Mouse (Mus musculus) forebrain, embryonic 10.5 days (tissue): ENCODE measurements around the gene Ubr4. TPM values are rescaled to one million over a fixed set of nuclear protein-coding genes. Genes with fewer than 3 reads are reported as not detected.

Experiments used
- DNase-seq: peaks from one replicate; pipeline ENCODE4 v3.0.0-alpha.2; 2017; ENCODE audit warnings: low spot score; ENCODE audit errors: extremely low spot score
- H3K27ac ChIP-seq: fragments of 300-500 bp; sonication (generic); 2 replicates; pipeline ENCODE4 v1.5.1; 2016; ENCODE audit warnings: mild to moderate bottlenecking
- H3K27me3 ChIP-seq: fragments of 300-500 bp; sonication (generic); 2 replicates; pipeline ENCODE4 v1.6.1; 2016; ENCODE audit warnings: mild to moderate bottlenecking; ENCODE audit not compliant: poor library complexity, severe bottlenecking
- H3K36me3 ChIP-seq: fragments of 300-500 bp; sonication (generic); replicated peaks from 2 replicates; pipeline ENCODE4 v1.6.1; 2016; ENCODE audit warnings: mild to moderate bottlenecking, moderate library complexity
- H3K4me1 ChIP-seq: fragments of 300-500 bp; sonication (generic); 2 replicates; pipeline ENCODE4 v1.6.1; 2016
- H3K4me3 ChIP-seq: fragments of 300-500 bp; sonication (generic); 2 replicates; pipeline ENCODE4 v1.5.1; 2016; ENCODE audit warnings: mild to moderate bottlenecking, moderate library complexity
- H3K9me3 ChIP-seq: fragments of 300-500 bp; sonication (generic); 2 replicates; pipeline ENCODE4 v1.6.1; 2016; ENCODE audit warnings: mild to moderate bottlenecking, moderate library complexity
- WGBS: fragments of 180-500 bp; shearing (Covaris S2); methylation state at CpG from one replicate; pipeline ENCODE4 v1.1.7; 2016; 5-methylcytosine and 5-hydroxymethylcytosine counted together
- polyA plus RNA-seq: library from polyadenylated mRNA; unstranded; fragments of >200 nt; fragmentation: Nextera tagmentation; extraction: Ambion mirVana; gene quantifications from 2 replicates; pipeline ENCODE4 v1.2.1, GENCODE M21; 2016

Ubr4 gene
- polyA plus RNA-seq, 1 experiment from 2014 or later, result 63.4 TPM

GRCm38 (mm10) chr4:139446731-139447675 is 94.6 kb downstream of the Ubr4 start:
- WGBS, result 95% methylated on average over 11 of the region's 11 CpGs
- no peak for DNase-seq
- H3K36me3 ChIP-seq, result peaks cover 99% of the 10 kb centered on the region
- no peaks in the 10 kb centered on the region for H3K9me3 ChIP-seq
- no peak overlapping the region for H3K27ac ChIP-seq
- no peak overlapping the region for H3K4me3 ChIP-seq
- no peaks in the 10 kb centered on the region for H3K27me3 ChIP-seq
- no peaks in the 10 kb centered on the region for H3K4me1 ChIP-seq

- H3K4me3 ChIP-seq, result no peak overlapping the region
- DNase-seq, result no peak
- no peaks in the 10 kb centered on the region for H3K27me3 ChIP-seq
- 91% methylated on average over 8 of the region's 8 CpGs for WGBS
- H3K36me3 ChIP-seq, result peaks cover 100% of the 10 kb centered on the region
- no peak overlapping the region for H3K27ac ChIP-seq
- no peaks in the 10 kb centered on the region for H3K9me3 ChIP-seq
- H3K4me1 ChIP-seq, result no peaks in the 10 kb centered on the region
These were observed 100.7 kb downstream of the Ubr4 start for GRCm38 (mm10) chr4:139452944-139453700.

GRCm38 (mm10) chr4:139454339-139454738 is 101.9 kb downstream of the Ubr4 start:
- Histone ChIP-seq H3K27me3 (no peaks in the 10 kb centered on the region), H3K9me3 (no peaks in the 10 kb centered on the region), H3K36me3 (peaks cover 100% of the 10 kb centered on the region), H3K4me1 (no peaks in the 10 kb centered on the region), H3K27ac (no peak overlapping the region), H3K4me3 (no peak overlapping the region)
- whole genome bisulfite sequencing, result 95% methylated on average over 6 of the region's 6 CpGs
- DNase-seq, result no peak

GRCm38 (mm10) chr4:139459970-139460369 is 107.6 kb downstream of the Ubr4 start:
- Histone ChIP-seq H3K9me3 (no peaks in the 10 kb centered on the region), H3K4me3 (no peak overlapping the region), H3K27ac (no peak overlapping the region), H3K27me3 (no peaks in the 10 kb centered on the region), H3K4me1 (no peaks in the 10 kb centered on the region), H3K36me3 (peaks cover 100% of the 10 kb centered on the region)
- WGBS, result 91% methylated on average over 15 of the region's 15 CpGs
- DNase-seq, result no peak

- no peak for DNase-seq
- Histone ChIP-seq H3K4me1 (no peaks in the 10 kb centered on the region), H3K36me3 (peaks cover 100% of the 10 kb centered on the region), H3K27me3 (no peaks in the 10 kb centered on the region), H3K9me3 (no peaks in the 10 kb centered on the region), H3K27ac (no peak overlapping the region), H3K4me3 (no peak overlapping the region)
- 95% methylated on average over 12 of the region's 12 CpGs for WGBS
These were observed 111.8 kb downstream of the Ubr4 start for GRCm38 (mm10) chr4:139464163-139464562.

GRCm38 (mm10) chr4:139466541-139466940 is 114.1 kb downstream of the Ubr4 start:
- no peak for DNase-seq
- no peaks in the 10 kb centered on the region for H3K27me3 ChIP-seq
- 96% methylated on average over 6 of the region's 6 CpGs for WGBS
- H3K36me3 ChIP-seq, result peaks cover 100% of the 10 kb centered on the region
- no peaks in the 10 kb centered on the region for H3K9me3 ChIP-seq
- H3K27ac ChIP-seq, result no peak overlapping the region
- no peak overlapping the region for H3K4me3 ChIP-seq
- H3K4me1 ChIP-seq, result no peaks in the 10 kb centered on the region

GRCm38 (mm10) chr4:139470198-139470597 is 117.8 kb downstream of the Ubr4 start:
- H3K9me3 ChIP-seq, result no peaks in the 10 kb centered on the region
- H3K27me3 ChIP-seq, result no peaks in the 10 kb centered on the region
- 53% methylated on average over 7 of the region's 7 CpGs for WGBS
- H3K36me3 ChIP-seq, result peaks cover 100% of the 10 kb centered on the region
- H3K27ac ChIP-seq, result no peak overlapping the region
- peak; percentile 70 for DNase-seq
- no peaks in the 10 kb centered on the region for H3K4me1 ChIP-seq
- no peak overlapping the region for H3K4me3 ChIP-seq

- Histone ChIP-seq H3K36me3 (peaks cover 100% of the 10 kb centered on the region), H3K4me3 (no peak overlapping the region), H3K27ac (no peak overlapping the region), H3K9me3 (no peaks in the 10 kb centered on the region), H3K4me1 (no peaks in the 10 kb centered on the region), H3K27me3 (no peaks in the 10 kb centered on the region)
- WGBS, result 94% methylated on average over 16 of the region's 16 CpGs
- DNase-seq, result no peak
These were observed 124.5 kb downstream of the Ubr4 start for GRCm38 (mm10) chr4:139476663-139477625.

- no peaks in the 10 kb centered on the region for H3K4me1 ChIP-seq
- no peak for DNase-seq
- H3K36me3 ChIP-seq, result peaks cover 100% of the 10 kb centered on the region
- H3K4me3 ChIP-seq, result no peak overlapping the region
- H3K9me3 ChIP-seq, result no peaks in the 10 kb centered on the region
- WGBS, result 85% methylated on average over 2 of the region's 2 CpGs
- no peaks in the 10 kb centered on the region for H3K27me3 ChIP-seq
- no peak overlapping the region for H3K27ac ChIP-seq
These were observed 125.6 kb downstream of the Ubr4 start for GRCm38 (mm10) chr4:139477983-139478382.

GRCm38 (mm10) chr4:139479176-139479575 is 126.8 kb downstream of the Ubr4 start:
- DNase-seq, result no peak
- WGBS, result 94% methylated on average over 8 of the region's 8 CpGs
- peaks cover 100% of the 10 kb centered on the region for H3K36me3 ChIP-seq

GRCm38 (mm10) chr4:139481400-139481799 is 129.0 kb downstream of the Ubr4 start:
- no peaks in the 10 kb centered on the region for H3K9me3 ChIP-seq
- H3K4me1 ChIP-seq, result peaks cover under 1% of the 10 kb centered on the region; the same call in 1 of the 2 replicates
- peaks cover 99% of the 10 kb centered on the region for H3K36me3 ChIP-seq
- no peak overlapping the region for H3K4me3 ChIP-seq
- 93% methylated on average over 1 of the region's 1 CpGs for WGBS
- H3K27me3 ChIP-seq, result no peaks in the 10 kb centered on the region
- DNase-seq, result no peak
- H3K27ac ChIP-seq, result no peak overlapping the region

More at GRCm38 (mm10) chr4:139479176-139479575, 126.8 kb downstream of the Ubr4 start:
- Histone ChIP-seq H3K4me3 (no peak overlapping the region), H3K27ac (no peak overlapping the region), H3K4me1 (no peaks in the 10 kb centered on the region), H3K9me3 (no peaks in the 10 kb centered on the region), H3K27me3 (no peaks in the 10 kb centered on the region)

- Histone ChIP-seq H3K27me3 (no peaks in the 10 kb centered on the region), H3K9me3 (no peaks in the 10 kb centered on the region), H3K4me3 (no peak overlapping the region), H3K27ac (no peak overlapping the region), H3K4me1 (peaks cover 11% of the 10 kb centered on the region), H3K36me3 (peaks cover 99% of the 10 kb centered on the region)
- DNase-seq, result no peak
- WGBS, result 90% methylated on average over 8 of the region's 8 CpGs
These were observed 131.2 kb downstream of the Ubr4 start for GRCm38 (mm10) chr4:139483461-139484105.
